Mouse (Mus musculus) kidney, adult 2 months (tissue): ENCODE data around the gene Il9r. TPM values are rescaled to one million over a fixed set of nuclear protein-coding genes. Genes with fewer than 3 reads are reported as not detected.
"Not testable (repeated sequence)": the region's sequence is repeated elsewhere in the genome, so short reads cannot be mapped to it uniquely, and the experiment has no call there.

Experiments
- DNase-seq: peaks from one replicate; pipeline ENCODE4 v3.0.0; 2021
- H3K27ac ChIP-seq: fragments of 200-500 bp; 2 replicates; pipeline ENCODE4 v1.5.1; 2012; ENCODE audit warnings: low read depth, low read length, control low read depth, inconsistent platforms; ENCODE audit not compliant: insufficient read depth
- H3K27me3 ChIP-seq: fragments of 200-500 bp; replicated peaks from 2 replicates; pipeline ENCODE4 v1.6.1; 2012; ENCODE audit warnings: mild to moderate bottlenecking, moderate library complexity, low read length, inconsistent platforms; ENCODE audit not compliant: control insufficient read depth, insufficient read depth
- H3K36me3 ChIP-seq: fragments of 200-500 bp; 2 replicates; pipeline ENCODE4 v1.6.1; 2012; ENCODE audit warnings: mild to moderate bottlenecking, moderate library complexity, low read length, inconsistent platforms; ENCODE audit not compliant: control insufficient read depth, insufficient read depth
- H3K4me1 ChIP-seq: fragments of 200-500 bp; 2 replicates; pipeline ENCODE4 v1.6.1; 2011; ENCODE audit warnings: low read length; ENCODE audit not compliant: control insufficient read depth, insufficient read depth
- H3K4me3 ChIP-seq: fragments of 200-500 bp; 2 replicates; pipeline ENCODE4 v1.5.1; 2011; ENCODE audit warnings: mild to moderate bottlenecking, low read depth, low read length, control low read depth; ENCODE audit not compliant: insufficient read depth
- CTCF ChIP-seq: fragments of 200-500 bp; conservative IDR thresholded peaks from 2 replicates; pipeline ENCODE4 v1.5.1; 2011; ENCODE audit warnings: low read depth, mild to moderate bottlenecking, control low read depth, low read length, moderate library complexity, mixed read lengths; ENCODE audit not compliant: insufficient read depth, insufficient read length
- POLR2A ChIP-seq: fragments of 200-500 bp; IDR thresholded peaks from one replicate; pipeline ENCODE4 v1.6.1; 2011; ENCODE audit warnings: low read depth, low read length, control low read depth
- WGBS: fragments of 180-500 bp; shearing (Covaris S2); methylation state at CpG from one replicate; pipeline ENCODE4 v1.1.7; 2018; 5-methylcytosine and 5-hydroxymethylcytosine counted together
- polyA plus RNA-seq: library from polyadenylated mRNA; depleted of rRNA; stranded (reverse); fragments of >200 nt; gene quantifications from 2 replicates; pipeline ENCODE4 v1.2.3, GENCODE M21; 2012

The Il9r gene
- polyA plus RNA-seq, 1 experiment, result 0.58 TPM

- 90% methylated on average over 18 of the region's 18 CpGs for WGBS
Observed at GRCm38 (mm10) chr11:32215372-32216162, 15.5 kb upstream of the Il9r start.

GRCm38 (mm10) chr11:32210623-32211022, 10.5 kb upstream of the Il9r start:
- H3K4me1 ChIP-seq, result no peaks in the 10 kb centered on the region
- no peaks in the 10 kb centered on the region for H3K27me3 ChIP-seq
- 88% methylated on average over 9 of the region's 9 CpGs for WGBS
- no peak overlapping the region for H3K27ac ChIP-seq
- H3K36me3 ChIP-seq, result peaks cover 5% of the 10 kb centered on the region; the same call in 1 of the 2 replicates
- H3K4me3 ChIP-seq, result no peak overlapping the region
- DNase-seq, result no peak
- TF ChIP-seq CTCF (no peak), POLR2A (no peak)

More at GRCm38 (mm10) chr11:32215372-32216162, 15.5 kb upstream of the Il9r start:
- H3K27me3 ChIP-seq, result no peaks in the 10 kb centered on the region
- peaks cover under 1% of the 10 kb centered on the region; the same call in 1 of the 2 replicates for H3K36me3 ChIP-seq
- H3K4me3 ChIP-seq, result no peak overlapping the region
- TF ChIP-seq POLR2A (no peak), CTCF (no peak)
- H3K27ac ChIP-seq, result no peak overlapping the region
- no peaks in the 10 kb centered on the region for H3K4me1 ChIP-seq
- DNase-seq, result no peak

GRCm38 (mm10) chr11:32205058-32205873, 5.2 kb upstream of the Il9r start, which contains the start of gene Snrnp25:
TSS of gene Snrnp25 (plus strand) at chr11:32205415.
- H3K4me3 ChIP-seq, result peak within 1 kb of the TSS; percentile 80
- H3K36me3 ChIP-seq, result 0 out of 2 replicates have a peak, but pooled peaks cover 2% of the 10 kb centered on the region
- peak; percentile 99 for DNase-seq
- no peak within 1 kb of the TSS for H3K27ac ChIP-seq
- H3K4me1 ChIP-seq, result no peaks in the 10 kb centered on the region
- under 1% methylated on average over 52 of the region's 52 CpGs for WGBS
- peak; percentile 41; the same call in 1 of the 2 replicates for TF ChIP-seq CTCF
- no peak for TF ChIP-seq POLR2A
- no peaks in the 10 kb centered on the region for H3K27me3 ChIP-seq

GRCm38 (mm10) chr11:32201922-32202685, 2.0 kb upstream of the Il9r start:
- DNase-seq, result no peak
- Histone ChIP-seq H3K4me1 (no peaks in the 10 kb centered on the region), H3K36me3 (no peaks in the 10 kb centered on the region), H3K27ac (no peak overlapping the region), H3K27me3 (no peaks in the 10 kb centered on the region), H3K4me3 (no peak overlapping the region)
- TF ChIP-seq CTCF (no peak), POLR2A (no peak)
- 74% methylated on average over 11 of the region's 11 CpGs for WGBS

GRCm38 (mm10) chr11:32200992-32201391, 913 bp upstream of the Il9r start:
- WGBS, result 54% methylated on average over 1 of the region's 1 CpGs
- not testable (repeated sequence) for H3K4me1 ChIP-seq

GRCm38 (mm10) chr11:32199230-32199629, 849 bp downstream of the Il9r start:
- no peaks in the 10 kb centered on the region for H3K36me3 ChIP-seq
- no peaks in the 10 kb centered on the region for H3K4me1 ChIP-seq
- no peak for DNase-seq
- TF ChIP-seq POLR2A, result no peak
- TF ChIP-seq CTCF, result no peak
- H3K27me3 ChIP-seq, result no peaks in the 10 kb centered on the region
- no peak overlapping the region for H3K27ac ChIP-seq
- H3K4me3 ChIP-seq, result no peak overlapping the region
- 60% methylated on average over 6 of the region's 6 CpGs for WGBS

More at GRCm38 (mm10) chr11:32200992-32201391, 913 bp upstream of the Il9r start:
- not testable (repeated sequence) for DNase-seq, H3K36me3 ChIP-seq, H3K27ac ChIP-seq, H3K27me3 ChIP-seq, H3K4me3 ChIP-seq
